Mouse (Mus musculus) liver, embryonic 11.5 days (tissue): ENCODE data around the gene Med16. TPM values are rescaled to one million over a fixed set of nuclear protein-coding genes. Genes with fewer than 3 reads are reported as not detected.

Source experiments
- ATAC-seq: fragments of 200-750 bp; cut with Nextera tagmentation; replicated peaks from 2 replicates; pipeline ENCODE4 v1.8.0; 2017; ENCODE audit warnings: moderate number of reproducible peaks, mild to moderate bottlenecking, moderate TSS enrichment, moderate library complexity; ENCODE audit not compliant: low FRiP score
- DNase-seq: peaks from one replicate; pipeline ENCODE4 v3.0.0-alpha.2; 2017; ENCODE audit warnings: low spot score
- H3K27ac ChIP-seq: fragments of 300-500 bp; sonication (generic); 2 replicates; pipeline ENCODE4 v1.5.1; 2014; ENCODE audit warnings: mild to moderate bottlenecking, low read depth, low read length, control low read depth
- H3K27me3 ChIP-seq: fragments of 300-500 bp; sonication (generic); replicated peaks from 2 replicates; pipeline ENCODE4 v1.6.1; 2014; ENCODE audit warnings: low read length, mixed read lengths; ENCODE audit not compliant: control insufficient read depth, insufficient read depth
- H3K36me3 ChIP-seq: fragments of 300-500 bp; sonication (generic); 2 replicates; pipeline ENCODE4 v1.6.1; 2014; ENCODE audit warnings: mild to moderate bottlenecking, low read length, moderate library complexity, mixed read lengths; ENCODE audit not compliant: control insufficient read depth, insufficient read depth
- H3K4me1 ChIP-seq: fragments of 300-500 bp; sonication (generic); replicated peaks from 2 replicates; pipeline ENCODE4 v1.6.1; 2014; ENCODE audit warnings: low read length, mixed read lengths; ENCODE audit not compliant: control insufficient read depth, insufficient read depth
- H3K4me2 ChIP-seq: fragments of 300-500 bp; sonication (generic); 2 replicates; pipeline ENCODE4 v1.6.1; 2014; ENCODE audit warnings: mild to moderate bottlenecking, control low read depth, moderate library complexity
- H3K4me3 ChIP-seq: fragments of 300-500 bp; sonication (generic); 2 replicates; pipeline ENCODE4 v1.5.1; 2014; ENCODE audit warnings: low read depth, low read length, control low read depth
- H3K9ac ChIP-seq: fragments of 300-500 bp; sonication (generic); 2 replicates; pipeline ENCODE4 v1.6.1; 2014; ENCODE audit warnings: low read depth, low read length, control low read depth
- H3K9me3 ChIP-seq: fragments of 300-500 bp; sonication (generic); 2 replicates; pipeline ENCODE4 v1.6.1; 2016; ENCODE audit warnings: low read length, inconsistent platforms, mixed read lengths; ENCODE audit not compliant: control insufficient read depth
- WGBS: fragments of 180-500 bp; shearing (Covaris S2); extraction: QIAGEN DNeasy Blood & Tissue Kit; methylation state at CpG from one replicate; pipeline ENCODE4 v1.1.7; 2014; 5-methylcytosine and 5-hydroxymethylcytosine counted together
- polyA plus RNA-seq: library from polyadenylated mRNA; unstranded; fragments of >200 nt; fragmentation: Nextera tagmentation; extraction: Ambion mirVana; gene quantifications from 2 replicates; pipeline ENCODE4 v1.2.1, GENCODE M21; 2014

The Med16 gene
- polyA plus RNA-seq, 1 experiment from 2014 or later, result 32.6 TPM

DNA sequence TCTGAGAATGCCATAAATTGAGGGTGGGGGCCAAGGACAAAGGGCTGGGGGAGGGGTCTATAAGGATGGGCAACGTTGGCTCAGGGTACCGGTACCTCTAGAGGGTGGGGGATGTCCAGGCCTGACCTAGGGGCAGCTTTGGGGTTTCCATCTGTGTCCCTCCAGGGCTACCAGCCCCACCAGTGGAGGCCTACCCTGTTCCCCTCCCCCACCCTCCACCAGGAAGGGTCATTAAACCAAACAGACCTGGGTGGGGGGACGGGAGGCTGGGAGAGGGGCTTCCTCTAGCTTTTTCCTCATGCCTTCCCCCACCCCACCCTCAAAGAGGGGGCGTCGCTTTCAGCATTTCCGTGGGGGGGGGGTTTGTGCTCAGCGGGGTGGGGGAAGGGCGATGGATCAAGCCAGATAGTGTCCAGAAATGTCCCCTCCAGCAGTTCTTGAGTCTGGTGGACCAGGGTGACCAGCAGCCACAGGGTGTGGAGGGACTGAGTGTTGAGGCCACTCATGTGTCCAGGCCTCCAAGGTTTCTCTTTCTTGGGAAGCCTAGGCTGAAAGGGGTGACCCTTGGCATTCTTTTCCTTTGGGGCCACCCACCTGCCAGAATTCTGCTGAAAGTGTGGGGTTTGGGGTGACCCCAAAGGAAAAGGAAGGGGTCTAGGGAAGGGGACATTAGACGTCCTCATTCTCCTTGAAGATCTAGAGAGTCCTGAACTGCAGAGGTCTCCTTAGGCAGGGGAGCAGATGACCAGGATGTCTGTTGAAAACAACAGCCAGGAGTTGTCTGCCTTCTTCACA lies 20.4 kb upstream of the Med16 start:
- Histone ChIP-seq H3K4me3 (peak overlapping the region; percentile 96), H3K27ac (peak overlapping the region; percentile 97), H3K9me3 (no peaks in the 10 kb centered on the region), H3K27me3 (no peaks in the 10 kb centered on the region), H3K4me1 (peaks cover 52% of the 10 kb centered on the region), H3K4me2 (peak overlapping the region; percentile 98), H3K36me3 (peaks cover 13% of the 10 kb centered on the region), H3K9ac (peak overlapping the region; percentile 92)
- 19% methylated on average over 9 of the region's 9 CpGs for WGBS
- ATAC-seq, result no peak
- DNase-seq, result no peak

DNA sequence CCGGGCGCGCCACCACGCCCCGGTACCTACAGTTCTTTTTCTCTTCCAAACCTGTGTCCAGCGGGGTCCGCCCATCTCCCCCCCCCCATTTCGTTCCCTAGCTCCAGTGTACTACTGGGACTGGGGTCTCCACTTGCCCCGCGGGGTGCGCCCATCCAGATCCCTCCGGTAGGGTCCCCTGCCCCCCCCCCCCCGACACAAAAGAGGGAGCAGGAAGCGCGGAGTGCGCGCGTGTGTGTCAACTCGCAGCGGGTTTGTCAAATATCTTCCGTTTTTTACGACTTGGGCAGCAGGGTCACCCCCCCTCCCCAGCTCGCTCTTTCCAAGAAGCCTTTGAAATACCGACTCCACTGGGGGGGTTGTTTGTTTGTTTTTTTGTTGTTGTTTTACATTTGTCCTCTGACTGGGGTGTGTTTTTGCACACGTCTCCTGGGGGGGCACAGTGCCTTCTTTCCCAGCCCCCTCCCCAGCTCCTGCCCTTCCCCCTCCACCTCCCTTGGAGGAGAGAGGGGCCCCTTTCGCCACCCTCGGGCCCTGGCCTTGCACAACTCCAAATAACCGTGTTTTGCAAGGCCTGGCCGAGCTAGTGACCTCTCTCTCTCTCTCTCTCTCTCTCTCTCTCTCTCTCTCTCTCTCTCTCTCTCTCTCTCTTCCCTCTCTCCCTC lies 19.4 kb upstream of the Med16 start:
- Histone ChIP-seq H3K36me3 (peaks cover 10% of the 10 kb centered on the region), H3K4me2 (peak overlapping the region; percentile 98), H3K27ac (peak overlapping the region; percentile 97), H3K9ac (peak overlapping the region; percentile 92), H3K4me1 (peaks cover 44% of the 10 kb centered on the region), H3K4me3 (peak overlapping the region; percentile 96), H3K27me3 (0 out of 2 replicates have a peak, but pooled peaks cover under 1% of the 10 kb centered on the region), H3K9me3 (no peaks in the 10 kb centered on the region)
- ATAC-seq (no peak), DNase-seq (peak; percentile 72)
- under 1% methylated on average over 29 of the region's 29 CpGs for WGBS

- WGBS, result 0% methylated on average over 54 of the region's 54 CpGs
- DNase-seq (peak; percentile 81), ATAC-seq (peak; percentile 45)
- Histone ChIP-seq H3K36me3 (peaks cover 10% of the 10 kb centered on the region), H3K9ac (peak overlapping the region; percentile 92), H3K4me2 (peak overlapping the region; percentile 98), H3K4me1 (peaks cover 37% of the 10 kb centered on the region), H3K4me3 (peak overlapping the region; percentile 96), H3K27ac (peak overlapping the region; percentile 97), H3K9me3 (no peaks in the 10 kb centered on the region), H3K27me3 (peaks cover 5% of the 10 kb centered on the region)
Measured at GRCm38 (mm10) chr10:79927324-79928029, 18.8 kb upstream of the Med16 start.

GRCm38 (mm10) chr10:79926491-79927323 lies 18.0 kb upstream of the Med16 start, which contains the start of gene Arid3a:
Gene Arid3a (plus strand): TSS chr10:79927043.
- DNase-seq, result peak; percentile 93
- Histone ChIP-seq H3K36me3 (peaks cover 3% of the 10 kb centered on the region; the same call in 1 of the 2 replicates), H3K9me3 (no peaks in the 10 kb centered on the region), H3K9ac (peak within 1 kb of the TSS; percentile 92), H3K4me2 (peak within 1 kb of the TSS; percentile 98), H3K27ac (peak within 1 kb of the TSS; percentile 97), H3K4me3 (peak within 1 kb of the TSS; percentile 96), H3K27me3 (peaks cover 12% of the 10 kb centered on the region), H3K4me1 (peaks cover 34% of the 10 kb centered on the region)
- peak; percentile 75 for ATAC-seq
- under 1% methylated on average over 63 of the region's 63 CpGs for WGBS

GRCm38 (mm10) chr10:79925785-79926490 lies 17.2 kb upstream of the Med16 start:
- peaks cover 37% of the 10 kb centered on the region for H3K4me1 ChIP-seq
- peak overlapping the region; percentile 98 for H3K4me2 ChIP-seq
- peak overlapping the region; percentile 97 for H3K27ac ChIP-seq
- DNase-seq (no peak), ATAC-seq (peak; percentile 3; the same call in 1 of the 2 replicates)
- H3K9ac ChIP-seq, result peak overlapping the region; percentile 92
- H3K36me3 ChIP-seq, result peaks cover under 1% of the 10 kb centered on the region; the same call in 1 of the 2 replicates
- 11% methylated on average over 15 of the region's 15 CpGs for WGBS
- H3K9me3 ChIP-seq, result no peaks in the 10 kb centered on the region
- peaks cover 20% of the 10 kb centered on the region for H3K27me3 ChIP-seq
- H3K4me3 ChIP-seq, result peak overlapping the region; percentile 96

DNA sequence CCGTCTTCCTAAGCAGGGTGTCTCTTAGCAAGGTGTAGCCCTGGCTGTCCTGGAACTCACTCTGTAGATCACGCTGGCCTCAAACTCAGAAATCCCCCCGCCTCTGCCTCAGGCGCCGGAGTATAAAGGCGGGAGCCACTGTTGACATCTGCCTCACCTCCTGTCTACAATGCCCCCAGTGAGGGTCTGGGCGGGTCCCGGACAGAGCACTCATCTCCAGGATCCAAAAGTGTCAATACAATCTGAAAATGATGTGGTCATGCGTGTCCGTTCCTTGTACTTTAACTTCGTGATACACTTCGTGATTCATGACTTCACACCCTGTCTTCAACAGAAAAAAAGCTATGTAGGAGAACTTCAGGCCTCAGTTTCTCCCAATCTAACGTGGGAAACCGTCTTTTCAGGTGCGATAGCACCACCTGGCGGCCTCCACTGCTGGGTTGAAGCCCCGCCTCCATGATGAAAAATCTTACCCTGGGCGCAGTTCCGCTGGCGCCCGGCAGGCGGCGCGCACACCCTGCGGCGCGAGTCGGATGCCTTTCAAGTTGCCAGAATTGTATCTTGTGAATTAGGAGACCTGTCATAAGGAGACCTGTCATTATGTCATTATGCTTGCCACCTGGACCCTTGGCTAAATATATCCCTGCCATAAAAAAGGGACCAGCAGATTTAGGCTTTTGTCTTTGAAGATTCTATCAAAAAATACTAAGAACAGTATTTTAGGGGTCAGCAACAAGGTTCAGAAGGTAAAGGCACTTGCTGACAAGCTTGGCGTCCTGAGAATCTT lies 16.5 kb upstream of the Med16 start:
- no peak overlapping the region for H3K4me3 ChIP-seq
- DNase-seq, result peak; percentile 91
- H3K9ac ChIP-seq, result no peak overlapping the region; the same call in 1 of the 2 replicates
- ATAC-seq, result no peak
- H3K27me3 ChIP-seq, result peaks cover 27% of the 10 kb centered on the region
- WGBS, result 15% methylated on average over 29 of the region's 29 CpGs
- no peaks in the 10 kb centered on the region for H3K36me3 ChIP-seq
- no peaks in the 10 kb centered on the region for H3K9me3 ChIP-seq
- peaks cover 40% of the 10 kb centered on the region for H3K4me1 ChIP-seq
- H3K4me2 ChIP-seq, result peak overlapping the region; percentile 98
- H3K27ac ChIP-seq, result peak overlapping the region; percentile 97

DNA sequence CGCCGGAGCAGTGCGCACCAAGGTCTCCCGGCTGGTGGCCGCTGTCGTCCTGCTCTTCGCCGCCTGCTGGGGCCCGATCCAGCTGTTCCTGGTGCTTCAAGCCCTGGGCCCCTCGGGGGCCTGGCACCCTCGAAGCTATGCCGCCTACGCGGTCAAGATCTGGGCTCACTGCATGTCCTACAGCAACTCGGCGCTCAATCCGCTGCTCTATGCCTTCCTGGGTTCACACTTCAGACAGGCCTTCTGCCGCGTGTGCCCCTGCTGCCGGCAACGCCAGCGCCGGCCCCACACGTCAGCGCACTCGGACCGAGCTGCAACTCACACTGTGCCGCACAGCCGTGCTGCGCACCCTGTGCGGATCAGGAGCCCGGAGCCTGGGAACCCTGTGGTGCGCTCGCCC lies 12.8 kb upstream of the Med16 start:
- DNase-seq, result no peak

More for the DNA sequence above, 12.8 kb upstream of the Med16 start:
- peak overlapping the region; percentile 58 for H3K4me2 ChIP-seq
- no peaks in the 10 kb centered on the region for H3K9me3 ChIP-seq
- no peak overlapping the region for H3K9ac ChIP-seq
- H3K4me1 ChIP-seq, result peaks cover 54% of the 10 kb centered on the region
- H3K4me3 ChIP-seq, result peak overlapping the region; percentile 31
- ATAC-seq, result no peak
- WGBS, result 12% methylated on average over 34 of the region's 34 CpGs
- peaks cover 56% of the 10 kb centered on the region for H3K27me3 ChIP-seq
- no peak overlapping the region for H3K27ac ChIP-seq
- no peaks in the 10 kb centered on the region for H3K36me3 ChIP-seq
